Mouse (Mus musculus) left cerebral cortex, adult 2 months (tissue): ENCODE results near the gene Rabep2. TPM values are rescaled to one million over a fixed set of nuclear protein-coding genes. Genes with fewer than 3 reads are reported as not detected.
"Not testable (repeated sequence)": the region's sequence is repeated elsewhere in the genome, so short reads cannot be mapped to it uniquely, and the experiment has no call there.

Experiments used
- DNase-seq, 2 experiments: peaks; one replicate each; pipeline ENCODE4 v3.0.0; 2021 to 2022; ENCODE audit warnings: low spot score in 2 of 2, mixed read lengths in 1 of 2; ENCODE audit errors: extremely low spot score in 1 of 2
- H3K27ac ChIP-seq: fragments of 200-600 bp; 2 replicates; pipeline ENCODE4 v1.8.1; 2022
- H3K4me3 ChIP-seq: fragments of 200-600 bp; 2 replicates; pipeline ENCODE4 v1.8.1; 2022
- CTCF ChIP-seq: fragments of 200-600 bp; IDR thresholded peaks from 2 replicates; pipeline ENCODE4 v1.8.1; 2022; ENCODE audit warnings: antibody characterized with exemption, mild to moderate bottlenecking, moderate library complexity
- intact Hi-C: fragments of 180-260 bp; cut with DNase I; formaldehyde crosslinking; loops from one replicate; pipeline ENCODE4 v1.15.1; 2025
- total RNA-seq, 2 experiments: library from RNA; stranded (reverse); gene quantifications; 2 replicates each; pipeline ENCODE4 v1.2.3; 2021

The Rabep2 gene
- total RNA-seq, 2 experiments from 2014 or later: 14.7 to 14.8 TPM

DNA sequence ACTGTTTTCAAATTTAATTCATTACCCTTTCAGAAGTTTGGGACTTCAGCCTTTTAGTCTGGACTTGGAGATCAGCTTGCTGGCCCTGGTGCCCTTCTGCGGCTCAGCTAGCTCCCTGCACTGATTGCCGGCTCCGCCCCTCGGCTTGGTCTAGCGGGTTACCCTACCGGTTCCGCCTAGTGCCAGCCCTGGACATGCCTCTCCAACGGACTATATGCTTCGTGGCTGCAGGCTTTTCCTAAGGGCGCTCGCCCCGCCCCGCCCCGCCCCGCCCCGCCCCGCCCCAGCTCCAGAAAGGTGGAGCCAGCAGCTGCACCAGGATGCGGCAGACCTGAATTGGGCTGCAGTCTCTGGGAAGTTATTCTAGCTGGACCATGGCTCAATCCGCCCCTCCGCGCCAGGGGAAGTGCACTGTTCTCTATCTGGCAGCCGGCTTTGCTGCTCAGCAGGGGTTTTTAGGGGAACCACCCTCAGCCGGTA is 53.9 kb downstream of the Rabep2 start:
- Histone ChIP-seq H3K4me3 (peak overlapping the region; percentile 33), H3K27ac (peak overlapping the region; percentile 69)
- intact Hi-C loops: loop anchor here (10.0 kb wide), 1 partner anchor 282 kb away; the partner anchor contains the start of gene Gdpd3
- TF ChIP-seq CTCF: no peak; the same call in 1 of the 2 replicates
- DNase-seq: peak; percentile 50 to 61

DNA sequence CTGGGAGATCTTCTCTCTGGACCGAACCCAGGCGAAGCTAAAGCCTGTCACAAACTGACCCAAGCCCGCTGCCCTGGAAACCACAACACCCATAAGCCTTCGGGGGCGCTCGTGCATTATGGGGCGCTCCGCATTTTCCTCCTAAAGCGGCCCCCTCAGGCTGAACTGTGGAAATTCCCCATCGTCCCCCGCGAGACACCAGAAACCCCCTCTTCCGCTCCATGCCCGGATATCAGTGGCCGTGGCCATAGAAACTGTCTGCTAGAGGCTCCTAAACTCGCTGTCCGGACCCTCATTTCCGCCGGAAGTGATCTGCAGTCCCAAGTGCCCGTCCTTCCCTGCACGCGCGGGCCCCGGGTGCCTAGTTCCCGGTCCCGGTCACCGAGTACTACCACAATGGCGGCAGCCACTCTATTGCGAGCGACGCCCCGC is 58.5 kb downstream of the Rabep2 start, which contains the start of gene Tufm:
Tufm (plus strand) TSS at position 310 of the 432 bp plus-strand sequence.
- intact Hi-C loops: loop anchor here (1.0 to 10.0 kb wide), 2 partner anchors 15 to 278 kb away; partner anchors contain the start of gene Gdpd3
- Histone ChIP-seq H3K4me3 (peak within 1 kb of the TSS; percentile 61), H3K27ac (peak within 1 kb of the TSS; percentile 87)
- peak; percentile 95 to 96 for DNase-seq
- TF ChIP-seq CTCF: peak; percentile 57

GRCm38 (mm10) chr7:126487617-126488385 is 59.2 kb downstream of the Rabep2 start:
- Histone ChIP-seq H3K27ac (peak overlapping the region; percentile 87), H3K4me3 (peak overlapping the region; percentile 61)
- DNase-seq: not testable (repeated sequence)
- intact Hi-C loops: loop anchor here (1.0 to 10.0 kb wide), 2 partner anchors 14 to 277 kb away; partner anchors contain the start of gene Gdpd3

DNA sequence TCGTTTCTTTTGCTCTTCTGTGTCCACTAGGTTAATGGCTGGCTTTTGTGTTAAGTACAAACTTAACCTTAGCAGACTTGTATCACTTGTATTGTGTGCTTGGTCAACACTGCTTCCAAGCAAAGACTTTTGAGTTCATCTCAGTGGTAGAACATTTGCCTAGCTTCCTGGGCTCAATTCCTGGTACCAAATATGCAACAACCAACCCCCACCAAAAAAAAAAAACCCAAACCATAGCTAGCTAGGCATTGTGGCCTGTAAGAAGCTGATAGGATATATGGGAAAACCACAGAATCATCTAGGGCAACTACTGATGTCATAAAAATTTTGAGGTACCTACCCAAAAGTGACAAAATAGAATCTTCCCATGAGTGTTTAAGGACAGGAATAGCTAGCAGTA is 62.4 kb downstream of the Rabep2 start:
- intact Hi-C loops: no loop called here
- Histone ChIP-seq H3K4me3 (no peak overlapping the region), H3K27ac (no peak overlapping the region)
- no peak for DNase-seq
- no peak for TF ChIP-seq CTCF

- Histone ChIP-seq H3K27ac (no peak overlapping the region), H3K4me3 (no peak overlapping the region)
- TF ChIP-seq CTCF: no peak
- intact Hi-C loops: no loop called here
- no peak for DNase-seq
These were observed 63.4 kb downstream of the Rabep2 start for GRCm38 (mm10) chr7:126491973-126492372.

DNA sequence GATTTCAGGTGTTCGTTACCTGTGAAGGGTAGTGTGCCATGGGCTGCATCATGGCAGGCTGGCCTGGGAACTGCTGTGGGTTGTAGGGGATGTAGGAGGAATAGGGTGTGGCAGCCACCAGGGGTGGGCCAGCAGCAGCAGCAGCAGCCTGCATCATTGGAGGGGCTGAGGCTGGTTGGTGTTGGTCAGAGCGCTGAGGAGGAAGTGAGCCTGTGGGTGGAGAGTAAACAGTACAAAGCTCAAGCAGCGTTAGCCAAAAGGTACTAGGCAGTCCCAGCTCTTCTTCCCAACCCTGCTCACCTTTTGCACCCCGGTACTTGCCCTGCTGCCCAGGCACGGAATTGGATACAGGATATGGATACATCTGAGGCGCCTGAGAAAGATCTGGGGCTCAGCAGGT is 65.6 kb downstream of the Rabep2 start:
- intact Hi-C loops: no loop called here
- H3K27ac ChIP-seq: no peak overlapping the region
- TF ChIP-seq CTCF: no peak
- DNase-seq: no peak
- no peak overlapping the region for H3K4me3 ChIP-seq

GRCm38 (mm10) chr7:126496475-126496874 is 67.9 kb downstream of the Rabep2 start:
- intact Hi-C loops: no loop called here
- no peak for DNase-seq
- TF ChIP-seq CTCF: no peak
- no peak overlapping the region for H3K27ac ChIP-seq
- H3K4me3 ChIP-seq: no peak overlapping the region

DNA sequence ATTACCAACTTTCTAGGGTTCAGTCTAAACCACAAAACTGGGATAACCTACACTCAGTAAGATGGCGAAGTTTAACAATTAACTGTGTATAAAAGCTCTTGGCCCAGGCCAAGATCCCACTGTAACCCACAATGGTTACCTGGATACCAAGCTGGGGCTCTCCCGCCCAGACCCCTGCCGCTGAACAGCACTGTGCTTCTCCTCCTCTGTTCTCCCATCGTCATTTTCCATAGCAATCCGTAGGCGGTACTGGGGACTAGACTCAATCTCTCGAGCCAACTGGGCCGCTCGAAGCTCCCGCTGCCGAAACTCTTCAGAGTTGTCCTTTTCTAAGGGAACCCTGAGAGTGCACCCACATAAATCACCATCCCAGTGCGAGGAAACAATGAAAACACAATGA is 69.4 kb downstream of the Rabep2 start:
- no peak for TF ChIP-seq CTCF
- intact Hi-C loops: no loop called here
- no peak for DNase-seq
- Histone ChIP-seq H3K27ac (no peak overlapping the region), H3K4me3 (no peak overlapping the region)

Other genes starting within 250 kb of the Rabep2 start
- gene Xpo6, start 228.3 kb upstream of the Rabep2 start, total RNA-seq: 100 to 1,000 TPM in 1 of 2 experiments, 10 to 100 TPM in 1; 92.7 to 102 TPM
- 10 to 100 TPM; 65.3 to 85.8 TPM for gene Sbk1, start 156.1 kb upstream of the Rabep2 start, total RNA-seq
- gene Lat, start 59.2 kb upstream of the Rabep2 start, total RNA-seq: 1 to 10 TPM in 1 of 2 experiments, under 1 TPM in 1; 0.93 to 1.2 TPM
- 10 to 100 TPM; 85.0 to 95.6 TPM for gene Spns1, start 51.3 kb upstream of the Rabep2 start, total RNA-seq
- gene Nfatc2ip, start 32.0 kb upstream of the Rabep2 start, total RNA-seq: 1 to 10 TPM; 6.2 to 6.8 TPM
- not detected for gene Cd19, start 13.9 kb upstream of the Rabep2 start, total RNA-seq
- gene Atp2a1, start 34.3 kb downstream of the Rabep2 start, total RNA-seq: under 1 TPM; 0.14 to 0.35 TPM
- gene Sh2b1, start 46.7 kb downstream of the Rabep2 start, total RNA-seq: 10 to 100 TPM; 76.5 to 78.3 TPM
- gene Tufm, start 58.6 kb downstream of the Rabep2 start, total RNA-seq: 10 to 100 TPM; 78.0 to 93.5 TPM
- 100 to 1,000 TPM; 131 to 139 TPM for gene Atxn2l, start 74.7 kb downstream of the Rabep2 start, total RNA-seq
- 100 to 1,000 TPM; 173 to 179 TPM for gene Eif3c, start 137.7 kb downstream of the Rabep2 start, total RNA-seq
- gene Apobr, start 156.2 kb downstream of the Rabep2 start, total RNA-seq: 1 to 10 TPM in 1 of 2 experiments, under 1 TPM in 1; 0.45 to 1.2 TPM
- 10 to 100 TPM; 24.4 to 30.8 TPM for gene Cln3, start 157.1 kb downstream of the Rabep2 start, total RNA-seq
- not detected for gene Il27, start 166.2 kb downstream of the Rabep2 start, total RNA-seq
- 10 to 100 TPM; 17.6 to 21.0 TPM for gene Nupr1, start 202.1 kb downstream of the Rabep2 start, total RNA-seq
- 10 to 100 TPM; 30.2 to 33.5 TPM for gene Sgf29, start 220.6 kb downstream of the Rabep2 start, total RNA-seq
- gene Sult1a1, start 247.7 kb downstream of the Rabep2 start, total RNA-seq: 10 to 100 TPM; 10.8 to 13.6 TPM